Mouse (Mus musculus): ENCODE measurements around the gene Zbtb9. TPM values are rescaled to one million over a fixed set of nuclear protein-coding genes. Genes with fewer than 3 reads are reported as not detected.

The Zbtb9 gene
- polyA plus RNA-seq, 2 experiments, result 2.6 to 4.0 TPM

- Histone ChIP-seq H3K36me3 (replicated peaks; ENCODE audit: control insufficient read depth, insufficient read depth, low read depth) (no peaks in the 10 kb centered on the region), H3K27me3 (ENCODE audit: control insufficient read depth, insufficient read depth, low read length) (no peaks in the 10 kb centered on the region), H3K4me3 (ENCODE audit: insufficient read depth in 1 of 2, low read depth in 2 of 2, low read length in 2 of 2) (no peak overlapping the region), H3K4me2 (ENCODE audit: low read depth) (no peak overlapping the region), H3K9ac (replicated peaks) (no peak overlapping the region), H3K27ac (no peak overlapping the region), H3K9me3 (ENCODE audit: control insufficient read depth, low read length) (no peaks in the 10 kb centered on the region), H3K4me1 (replicated peaks; ENCODE audit: control insufficient read depth in 2 of 2, insufficient read depth in 2 of 2, low read length in 1 of 2) (peaks cover 0 to 6% of the 10 kb centered on the region in 2 experiments; a peak in 1 of 4 replicates)
- TF ChIP-seq EP300 (IDR thresholded peaks at IDR 0.05; ENCODE audit: low read depth) (no peak), CTCF (IDR thresholded peaks at IDR 0.05; ENCODE audit: low read depth) (no peak)
- DNase-seq (ENCODE audit: low read depth in 3 of 3, low spot score in 3 of 3), result no peak
- WGBS (ENCODE audit: insufficient replicate concordance), result 60% methylated on average over 4 of the region's 4 CpGs
- ATAC-seq (ENCODE audit: insufficient read depth), result no peak
Measured at GRCm38 (mm10) chr17:26997661-26998060, 24.7 kb downstream of the Zbtb9 start.

GRCm38 (mm10) chr17:26998283-26998682 lies 25.3 kb downstream of the Zbtb9 start:
- Histone ChIP-seq H3K27ac (no peak overlapping the region), H3K27me3 (ENCODE audit: control insufficient read depth, insufficient read depth, low read length) (no peaks in the 10 kb centered on the region), H3K4me2 (ENCODE audit: low read depth) (no peak overlapping the region), H3K4me3 (ENCODE audit: insufficient read depth in 1 of 2, low read depth in 2 of 2, low read length in 2 of 2) (no peak overlapping the region), H3K9me3 (ENCODE audit: control insufficient read depth, low read length) (no peaks in the 10 kb centered on the region), H3K36me3 (replicated peaks; ENCODE audit: control insufficient read depth, insufficient read depth, low read depth) (no peaks in the 10 kb centered on the region), H3K4me1 (replicated peaks; ENCODE audit: control insufficient read depth in 2 of 2, insufficient read depth in 2 of 2, low read length in 1 of 2) (peaks cover 0 to 6% of the 10 kb centered on the region in 2 experiments; a peak in 1 of 4 replicates), H3K9ac (replicated peaks) (no peak overlapping the region)
- TF ChIP-seq CTCF (IDR thresholded peaks at IDR 0.05; ENCODE audit: low read depth), result no peak
- ATAC-seq (ENCODE audit: insufficient read depth) (no peak), DNase-seq (ENCODE audit: low read depth in 3 of 3, low spot score in 3 of 3) (no peak)
- WGBS (ENCODE audit: insufficient replicate concordance), result 45% methylated on average over 15 of the region's 15 CpGs

GRCm38 (mm10) chr17:26999996-27000395 lies 27.0 kb downstream of the Zbtb9 start:
- no peaks in the 10 kb centered on the region for H3K36me3 ChIP-seq (replicated peaks; ENCODE audit: control insufficient read depth, insufficient read depth, low read depth)
- H3K27ac ChIP-seq, result no peak overlapping the region
- ATAC-seq (ENCODE audit: insufficient read depth) (no peak), DNase-seq (ENCODE audit: low read depth in 3 of 3, low spot score in 3 of 3) (no peak)
- no peak overlapping the region for H3K4me2 ChIP-seq (ENCODE audit: low read depth)
- TF ChIP-seq EP300 (IDR thresholded peaks at IDR 0.05; ENCODE audit: low read depth) (no peak), CTCF (IDR thresholded peaks at IDR 0.05; ENCODE audit: low read depth) (no peak)
- H3K4me1 ChIP-seq (replicated peaks; ENCODE audit: control insufficient read depth in 2 of 2, insufficient read depth in 2 of 2, low read length in 1 of 2), result peaks cover 0 to 4% of the 10 kb centered on the region in 2 experiments; a peak in 1 of 4 replicates
- 58% methylated on average over 12 of the region's 12 CpGs for WGBS (ENCODE audit: insufficient replicate concordance)
- no peaks in the 10 kb centered on the region for H3K27me3 ChIP-seq (ENCODE audit: control insufficient read depth, insufficient read depth, low read length)
- H3K9ac ChIP-seq (replicated peaks), result no peak overlapping the region
- no peaks in the 10 kb centered on the region for H3K9me3 ChIP-seq (ENCODE audit: control insufficient read depth, low read length)
- no peak overlapping the region for H3K4me3 ChIP-seq (ENCODE audit: insufficient read depth in 1 of 2, low read depth in 2 of 2, low read length in 2 of 2)

GRCm38 (mm10) chr17:27001151-27001550 lies 28.2 kb downstream of the Zbtb9 start:
- H3K36me3 ChIP-seq (replicated peaks; ENCODE audit: control insufficient read depth, insufficient read depth, low read depth), result no peaks in the 10 kb centered on the region
- no peak overlapping the region for H3K4me2 ChIP-seq (ENCODE audit: low read depth)
- ATAC-seq (ENCODE audit: insufficient read depth), result no peak
- no peak overlapping the region for H3K4me3 ChIP-seq (ENCODE audit: insufficient read depth in 1 of 2, low read depth in 2 of 2, low read length in 2 of 2)
- H3K27ac ChIP-seq, result no peak overlapping the region
- no peaks in the 10 kb centered on the region for H3K27me3 ChIP-seq (ENCODE audit: control insufficient read depth, insufficient read depth, low read length)
- 63% methylated on average over 7 of the region's 7 CpGs for WGBS (ENCODE audit: insufficient replicate concordance)
- no peak overlapping the region for H3K9ac ChIP-seq (replicated peaks)
- no peaks in the 10 kb centered on the region for H3K9me3 ChIP-seq (ENCODE audit: control insufficient read depth, low read length)
- TF ChIP-seq CTCF (IDR thresholded peaks at IDR 0.05; ENCODE audit: low read depth) (peak; percentile 74), EP300 (IDR thresholded peaks at IDR 0.05; ENCODE audit: low read depth) (no peak)
- no peaks in the 10 kb centered on the region for H3K4me1 ChIP-seq (replicated peaks; ENCODE audit: control insufficient read depth in 2 of 2, insufficient read depth in 2 of 2, low read length in 1 of 2)
- DNase-seq (ENCODE audit: low read depth in 3 of 3, low spot score in 3 of 3), result peak in 1 of 3 experiments; percentile 33

DNA sequence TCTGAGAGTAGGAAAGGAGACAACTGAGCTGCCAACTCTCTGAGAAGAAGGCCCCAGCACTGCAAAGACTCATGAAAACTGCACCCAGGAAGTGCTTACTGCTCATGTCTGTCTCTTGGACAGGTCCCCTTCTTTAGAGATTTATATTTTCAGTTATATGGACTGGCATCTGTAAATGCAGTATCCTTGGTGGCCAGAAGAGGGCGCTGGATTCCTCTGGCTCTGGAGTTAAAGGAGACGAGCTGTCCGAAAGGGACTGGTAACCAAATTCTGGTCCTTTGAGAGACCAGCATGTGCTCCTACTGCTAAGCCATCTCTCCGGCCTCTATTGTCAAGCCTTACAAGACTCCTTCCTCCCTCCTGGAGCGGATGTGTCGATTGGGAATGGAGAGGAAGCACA lies 28.9 kb downstream of the Zbtb9 start:
- Histone ChIP-seq H3K9ac (replicated peaks) (no peak overlapping the region; the same call in 1 of the 2 replicates), H3K4me2 (ENCODE audit: low read depth) (no peak overlapping the region), H3K4me1 (replicated peaks; ENCODE audit: control insufficient read depth in 2 of 2, insufficient read depth in 2 of 2, low read length in 1 of 2) (no peaks in the 10 kb centered on the region), H3K36me3 (replicated peaks; ENCODE audit: control insufficient read depth, insufficient read depth, low read depth) (no peaks in the 10 kb centered on the region), H3K4me3 (ENCODE audit: insufficient read depth in 1 of 2, low read depth in 2 of 2, low read length in 2 of 2) (no peak overlapping the region), H3K27me3 (ENCODE audit: control insufficient read depth, insufficient read depth, low read length) (no peaks in the 10 kb centered on the region), H3K9me3 (ENCODE audit: control insufficient read depth, low read length) (no peaks in the 10 kb centered on the region), H3K27ac (no peak overlapping the region)
- ATAC-seq (ENCODE audit: insufficient read depth) (no peak), DNase-seq (ENCODE audit: low read depth in 3 of 3, low spot score in 3 of 3) (peak in 1 of 3 experiments; percentile 30)
- TF ChIP-seq CTCF (IDR thresholded peaks at IDR 0.05; ENCODE audit: low read depth) (peak; percentile 83), EP300 (IDR thresholded peaks at IDR 0.05; ENCODE audit: low read depth) (no peak)
- WGBS (ENCODE audit: insufficient replicate concordance), result 34% methylated on average over 6 of the region's 6 CpGs

Measured in liver, embryonic 14.5 days (tissue).